Mouse (Mus musculus): ENCODE measurements around the gene Plpp1. TPM values are rescaled to one million over a fixed set of nuclear protein-coding genes. Genes with fewer than 3 reads are reported as not detected.
A peak's percentile ranks its signal among the peaks of the same experiment; 100 is the strongest.

The Plpp1 gene
- total RNA-seq (2021), result 100 to 1,000 TPM; 253 to 287 TPM
- long read RNA-seq, experiment 1, transcript Plpp1-202 (6 exons, 1,272 nt), result major isoform, 309 of 547 reads
- long read RNA-seq, experiment 1, transcript Plpp1-201 (6 exons, 1,598 nt), result minor isoform, 181 of 547 reads
- long read RNA-seq, experiment 1, partial matches to known transcripts, result 9 of 547 reads
- long read RNA-seq, experiment 1, other reads (novel, unspliced or antisense), result 48 of 547 reads
- long read RNA-seq, experiment 2, transcript Plpp1-202 (6 exons, 1,272 nt), result major isoform, 62 of 133 reads
- long read RNA-seq, experiment 2, transcript Plpp1-201 (6 exons, 1,598 nt), result minor isoform, 43 of 133 reads
- long read RNA-seq, experiment 2, partial matches to known transcripts, result 5 of 133 reads
- long read RNA-seq, experiment 2, other reads (novel, unspliced or antisense), result 23 of 133 reads

GRCm38 (mm10) chr13:112800597-112801380 is at the start of gene Plpp1:
Gene Plpp1, plus strand, starts transcription at chr13:112800792.
- peak; percentile 99 to 100 for DNase-seq

GRCm38 (mm10) chr13:112751454-112752308 is 48.9 kb upstream of the Plpp1 start:
- peak; percentile 69 to 76 for DNase-seq

GRCm38 (mm10) chr13:112752309-112752975 is 48.1 kb upstream of the Plpp1 start:
- DNase-seq, result no peak

- DNase-seq, result peak; percentile 73 to 80
Measured at GRCm38 (mm10) chr13:112753522-112753921, 47.1 kb upstream of the Plpp1 start.

GRCm38 (mm10) chr13:112754871-112755270 is 45.7 kb upstream of the Plpp1 start:
- peak; percentile 64 to 70 for DNase-seq

GRCm38 (mm10) chr13:112755507-112756010 is 45.0 kb upstream of the Plpp1 start:
- no peak for DNase-seq

- DNase-seq, result no peak
Measured at GRCm38 (mm10) chr13:112757395-112757794, 43.2 kb upstream of the Plpp1 start.

- DNase-seq, result no peak
Measured at GRCm38 (mm10) chr13:112758546-112759090, 42.0 kb upstream of the Plpp1 start.

GRCm38 (mm10) chr13:112759364-112759763 is 41.2 kb upstream of the Plpp1 start:
- DNase-seq, result no peak

- DNase-seq, result peak in 1 of 2 experiments; percentile 32
Measured at GRCm38 (mm10) chr13:112759777-112760537, 40.6 kb upstream of the Plpp1 start.

GRCm38 (mm10) chr13:112760538-112760881 is 40.1 kb upstream of the Plpp1 start:
- no peak for DNase-seq

- no peak for DNase-seq
Measured at GRCm38 (mm10) chr13:112761787-112762186, 38.8 kb upstream of the Plpp1 start.

GRCm38 (mm10) chr13:112762548-112762947 is 38.0 kb upstream of the Plpp1 start:
- DNase-seq, result no peak

GRCm38 (mm10) chr13:112763531-112764091 is 37.0 kb upstream of the Plpp1 start:
- DNase-seq, result peak; percentile 63 to 76

GRCm38 (mm10) chr13:112764556-112764955 is 36.0 kb upstream of the Plpp1 start:
- peak in 1 of 2 experiments; percentile 15 for DNase-seq

- no peak for DNase-seq
Measured at GRCm38 (mm10) chr13:112765654-112766053, 34.9 kb upstream of the Plpp1 start.

GRCm38 (mm10) chr13:112770528-112771328 is 29.9 kb upstream of the Plpp1 start:
- peak; percentile 78 to 84 for DNase-seq

- DNase-seq, result peak; percentile 53 to 66
Measured at GRCm38 (mm10) chr13:112771447-112772208, 29.0 kb upstream of the Plpp1 start.

Data from adrenal gland, postnatal 36 days (tissue).